Mouse (Mus musculus) embryonic facial prominence, embryonic 14.5 days (tissue): ENCODE results near the gene Aph1b. TPM values are rescaled to one million over a fixed set of nuclear protein-coding genes. Genes with fewer than 3 reads are reported as not detected.
"Not testable (repeated sequence)": the region's sequence is repeated elsewhere in the genome, so short reads cannot be mapped to it uniquely, and the experiment has no call there.

Experiments used
- ATAC-seq: fragments of 200-750 bp; cut with Nextera tagmentation; 2 replicates; pipeline ENCODE4 v1.8.0; 2017; ENCODE audit warnings: low read depth, moderate number of reproducible peaks, moderate TSS enrichment
- DNase-seq: peaks from one replicate; pipeline ENCODE4 v3.0.0-alpha.2; 2015; ENCODE audit warnings: low spot score
- H3K27ac ChIP-seq: fragments of 300-500 bp; sonication (generic); replicated peaks from 2 replicates; pipeline ENCODE4 v1.5.1; 2014; ENCODE audit warnings: low read depth, mild to moderate bottlenecking, low read length, moderate library complexity
- H3K27me3 ChIP-seq: fragments of 300-500 bp; sonication (generic); replicated peaks from 2 replicates; pipeline ENCODE4 v1.6.1; 2014; ENCODE audit warnings: low read length; ENCODE audit not compliant: control insufficient read depth, insufficient read depth
- H3K36me3 ChIP-seq: fragments of 300-500 bp; sonication (generic); 2 replicates; pipeline ENCODE4 v1.6.1; 2014; ENCODE audit warnings: low read length, mixed read lengths; ENCODE audit not compliant: control insufficient read depth, insufficient read depth
- H3K4me1 ChIP-seq: fragments of 300-500 bp; sonication (generic); 2 replicates; pipeline ENCODE4 v1.6.1; 2014; ENCODE audit warnings: antibody characterized with exemption, low read length; ENCODE audit not compliant: control insufficient read depth, insufficient read depth
- H3K4me2 ChIP-seq: fragments of 300-500 bp; sonication (generic); 2 replicates; pipeline ENCODE4 v1.6.1; 2014; ENCODE audit warnings: low read depth, mild to moderate bottlenecking, low read length, moderate library complexity, mixed read lengths
- H3K4me3 ChIP-seq: fragments of 300-500 bp; sonication (generic); 2 replicates; pipeline ENCODE4 v1.5.1; 2014; ENCODE audit warnings: low read depth, mild to moderate bottlenecking, low read length
- H3K9ac ChIP-seq: fragments of 300-500 bp; sonication (generic); 2 replicates; pipeline ENCODE4 v1.6.1; 2014; ENCODE audit warnings: low read depth, mild to moderate bottlenecking, low read length, moderate library complexity, mixed read lengths
- H3K9me3 ChIP-seq: fragments of 300-500 bp; sonication (generic); 2 replicates; pipeline ENCODE4 v1.6.1; 2016; ENCODE audit warnings: low read length; ENCODE audit not compliant: control insufficient read depth
- WGBS: fragments of 180-500 bp; shearing (Covaris S2); extraction: QIAGEN DNeasy Blood & Tissue Kit; methylation state at CpG from one replicate; pipeline ENCODE4 v1.1.7; 2014; 5-methylcytosine and 5-hydroxymethylcytosine counted together
- polyA plus RNA-seq: library from polyadenylated mRNA; unstranded; fragments of >200 nt; fragmentation: Nextera tagmentation; extraction: Ambion mirVana; gene quantifications from 2 replicates; pipeline ENCODE4 v1.2.1, GENCODE M21; 2014

The Aph1b gene
- 11.0 and 11.7 TPM in 2 replicates for polyA plus RNA-seq

GRCm38 (mm10) chr9:66795464-66796324 lies at the start of gene Aph1b:
Gene Aph1b (minus strand): TSS chr9:66795490.
- H3K27ac ChIP-seq: peak within 1 kb of the TSS; percentile 78
- WGBS: under 1% methylated on average over 27 of the region's 42 CpGs
- peaks cover 7% of the 10 kb centered on the region for H3K4me1 ChIP-seq
- peak within 1 kb of the TSS; percentile 77 for H3K9ac ChIP-seq
- peak; percentile 98 for ATAC-seq
- peak within 1 kb of the TSS; percentile 82 for H3K4me2 ChIP-seq
- no peaks in the 10 kb centered on the region for H3K36me3 ChIP-seq
- H3K27me3 ChIP-seq: no peaks in the 10 kb centered on the region
- DNase-seq: peak; percentile 99
- H3K9me3 ChIP-seq: no peaks in the 10 kb centered on the region
- H3K4me3 ChIP-seq: peak within 1 kb of the TSS; percentile 66

GRCm38 (mm10) chr9:66835097-66835480 lies 39.8 kb upstream of the Aph1b start:
- peak overlapping the region; percentile 99 for H3K4me2 ChIP-seq
- no peaks in the 10 kb centered on the region for H3K27me3 ChIP-seq
- 0% methylated on average over 18 of the region's 24 CpGs for WGBS
- DNase-seq: no peak
- peak overlapping the region; percentile 63 for H3K4me3 ChIP-seq
- H3K36me3 ChIP-seq: no peaks in the 10 kb centered on the region
- no peak overlapping the region for H3K27ac ChIP-seq
- peak; percentile 64 for ATAC-seq
- peak overlapping the region; percentile 58 for H3K9ac ChIP-seq
- no peaks in the 10 kb centered on the region for H3K9me3 ChIP-seq
- H3K4me1 ChIP-seq: peaks cover 12% of the 10 kb centered on the region

DNA sequence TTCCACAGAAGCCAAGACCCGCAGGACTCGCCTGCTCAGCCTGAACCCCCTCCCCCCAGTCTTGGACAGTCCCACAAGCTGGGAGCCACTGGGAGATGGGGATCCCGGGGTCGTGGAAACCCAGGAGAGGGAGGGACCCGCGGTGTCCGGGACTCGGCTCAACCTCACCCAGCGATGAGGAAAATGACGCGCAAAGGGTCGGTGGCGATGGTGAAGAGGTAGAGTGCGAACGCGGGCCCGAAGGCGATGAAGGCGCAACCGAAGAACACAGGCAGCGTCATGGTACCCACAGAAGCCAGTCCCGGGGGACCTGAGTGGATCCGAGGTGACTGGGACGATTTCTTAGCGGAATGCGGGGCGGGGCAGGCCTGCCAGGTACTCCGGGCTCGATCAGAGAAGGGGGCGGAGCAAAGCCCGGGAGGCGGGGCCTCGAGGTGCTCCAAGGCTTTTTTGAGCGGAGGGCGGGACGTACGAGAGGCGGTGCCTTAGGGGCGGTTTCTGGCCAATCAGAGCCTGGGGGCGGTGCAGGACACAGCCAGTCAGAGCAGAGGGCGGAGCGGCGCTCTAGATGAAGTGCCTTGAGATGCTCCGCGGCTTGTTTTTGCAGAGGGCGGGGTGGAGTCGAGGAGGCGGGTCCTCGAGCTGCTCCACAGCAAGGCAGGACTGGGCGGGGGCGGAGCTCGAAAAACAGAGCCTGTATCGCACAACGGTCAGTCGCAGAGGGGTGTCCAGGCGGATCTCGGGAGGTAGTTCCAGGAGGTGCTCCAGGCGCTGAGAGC lies 39.2 kb upstream of the Aph1b start, which contains the start of gene Aph1c:
Gene Aph1c (minus strand): TSS at position 409 of the 779 bp plus-strand sequence.
- WGBS: under 1% methylated on average over 44 of the region's 58 CpGs
- Histone ChIP-seq H3K9me3 (no peaks in the 10 kb centered on the region), H3K27ac (no peak within 1 kb of the TSS), H3K36me3 (no peaks in the 10 kb centered on the region), H3K4me2 (peak within 1 kb of the TSS; percentile 99), H3K4me1 (peaks cover 12% of the 10 kb centered on the region), H3K27me3 (no peaks in the 10 kb centered on the region), H3K4me3 (peak within 1 kb of the TSS; percentile 63), H3K9ac (peak within 1 kb of the TSS; percentile 60)
- DNase-seq: peak; percentile 100
- peak; percentile 99 for ATAC-seq

- H3K4me1 ChIP-seq: peaks cover 12% of the 10 kb centered on the region
- no peak for ATAC-seq
- no peaks in the 10 kb centered on the region for H3K36me3 ChIP-seq
- WGBS: 12% methylated on average over 7 of the region's 7 CpGs
- H3K4me2 ChIP-seq: peak overlapping the region; percentile 99
- H3K4me3 ChIP-seq: peak overlapping the region; percentile 63
- no peaks in the 10 kb centered on the region for H3K9me3 ChIP-seq
- H3K27ac ChIP-seq: no peak overlapping the region
- 0 out of 2 replicates have a peak overlapping the region, but pooled peaks have one; percentile 60 for H3K9ac ChIP-seq
- DNase-seq: no peak
- H3K27me3 ChIP-seq: no peaks in the 10 kb centered on the region
Observed at GRCm38 (mm10) chr9:66833851-66834250, 38.6 kb upstream of the Aph1b start.

GRCm38 (mm10) chr9:66832366-66832908 lies 37.1 kb upstream of the Aph1b start:
- Histone ChIP-seq H3K27me3 (no peaks in the 10 kb centered on the region), H3K9me3 (no peaks in the 10 kb centered on the region), H3K9ac (no peak overlapping the region), H3K4me3 (no peak overlapping the region), H3K4me1 (peaks cover 12% of the 10 kb centered on the region), H3K27ac (no peak overlapping the region), H3K36me3 (no peaks in the 10 kb centered on the region), H3K4me2 (no peak overlapping the region)
- WGBS: 37% methylated on average over 4 of the region's 4 CpGs
- DNase-seq (peak; percentile 12), ATAC-seq (no peak)

DNA sequence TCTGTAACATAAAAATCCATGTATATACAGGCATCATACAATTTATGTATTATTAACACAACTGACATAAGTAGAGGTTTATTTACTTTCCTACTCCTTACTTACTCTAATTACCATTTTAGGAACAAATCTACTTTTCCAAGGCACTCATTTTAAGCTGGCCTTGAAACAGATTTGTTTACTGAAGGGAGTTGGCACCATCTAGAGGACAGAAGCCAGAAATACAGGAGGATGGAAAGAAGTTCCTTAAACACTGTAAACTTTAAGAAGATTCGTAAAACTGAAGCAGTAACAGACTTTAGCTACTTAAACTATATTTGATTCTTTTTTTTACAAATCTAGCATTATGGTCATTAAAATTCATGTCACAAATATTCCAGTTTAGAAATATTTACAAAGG lies 30.7 kb upstream of the Aph1b start:
- H3K4me2 ChIP-seq: no peak overlapping the region
- WGBS: 32% methylated on average over 1 of the region's 1 CpGs
- ATAC-seq: no peak
- peak; percentile 83 for DNase-seq
- no peaks in the 10 kb centered on the region for H3K36me3 ChIP-seq
- H3K4me3 ChIP-seq: no peak overlapping the region
- H3K27ac ChIP-seq: no peak overlapping the region
- H3K4me1 ChIP-seq: no peaks in the 10 kb centered on the region
- no peak overlapping the region for H3K9ac ChIP-seq
- H3K27me3 ChIP-seq: no peaks in the 10 kb centered on the region
- no peaks in the 10 kb centered on the region for H3K9me3 ChIP-seq

GRCm38 (mm10) chr9:66822255-66822654 lies 27.0 kb upstream of the Aph1b start:
- not testable (repeated sequence) for H3K36me3 ChIP-seq, DNase-seq, H3K4me1 ChIP-seq, ATAC-seq, H3K27me3 ChIP-seq, H3K9me3 ChIP-seq, H3K4me3 ChIP-seq, H3K9ac ChIP-seq, H3K27ac ChIP-seq, H3K4me2 ChIP-seq
- no CpG with 5 or more reads among the region's 5 CpGs for WGBS

DNA sequence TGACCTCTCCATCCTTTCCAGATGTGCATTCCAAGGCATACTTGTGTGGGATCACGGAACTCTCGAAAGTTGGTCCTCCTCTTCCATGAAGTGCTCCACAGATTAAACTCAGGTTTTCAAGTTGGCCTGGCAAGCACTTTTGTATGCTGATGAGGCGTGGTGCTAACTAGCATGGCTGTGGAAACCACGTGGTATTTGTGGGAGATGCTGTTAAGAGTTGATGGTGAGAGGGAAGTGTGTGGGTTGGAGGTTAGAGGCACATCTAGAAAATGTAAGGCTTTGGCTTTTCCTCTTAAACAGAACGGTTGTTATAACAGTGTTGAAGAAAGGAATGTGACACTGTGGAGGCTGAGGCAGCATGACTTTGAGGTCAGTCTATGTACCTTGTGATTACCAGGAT lies 25.7 kb upstream of the Aph1b start:
- H3K27ac ChIP-seq: no peak overlapping the region
- no peak overlapping the region for H3K4me2 ChIP-seq
- no peaks in the 10 kb centered on the region for H3K9me3 ChIP-seq
- DNase-seq (no peak), ATAC-seq (no peak)
- WGBS: 63% methylated on average over 5 of the region's 5 CpGs
- no peaks in the 10 kb centered on the region for H3K27me3 ChIP-seq
- no peak overlapping the region for H3K4me3 ChIP-seq
- no peaks in the 10 kb centered on the region for H3K4me1 ChIP-seq
- no peak overlapping the region for H3K9ac ChIP-seq
- H3K36me3 ChIP-seq: no peaks in the 10 kb centered on the region
